Mouse (Mus musculus) liver, postnatal 0 days (tissue): Measurements from ENCODE around the gene Gnrhr.

Experiments
- CTCF ChIP-seq: sonication (generic); IDR thresholded peaks from 2 replicates; pipeline ENCODE4 v1.5.1; 2016; ENCODE audit warnings: antibody characterized with exemption, low read depth
- EP300 ChIP-seq: IDR thresholded peaks from 2 replicates; pipeline ENCODE4 v1.6.1; 2016; ENCODE audit warnings: antibody characterized with exemption, low read depth, mild to moderate bottlenecking

- TF ChIP-seq CTCF (no peak), EP300 (no peak)
Measured at GRCm38 (mm10) chr5:86197801-86198200, at the start of gene Gnrhr.
